Mouse (Mus musculus) bone marrow, adult 2 months (tissue): ENCODE results near the gene Zfp354c. TPM values are rescaled to one million over a fixed set of nuclear protein-coding genes. Genes with fewer than 3 reads are reported as not detected.

Experiments
- H3K27ac ChIP-seq: fragments of 200-500 bp; 2 replicates; pipeline ENCODE4 v1.5.1; 2012; ENCODE audit warnings: low read depth, mild to moderate bottlenecking, control low read depth, inconsistent platforms, low read length; ENCODE audit not compliant: control insufficient read depth, poor library complexity, insufficient read depth
- H3K4me1 ChIP-seq: fragments of 200-500 bp; 2 replicates; pipeline ENCODE4 v1.6.1; 2011; ENCODE audit warnings: low read length; ENCODE audit not compliant: control insufficient read depth, insufficient read depth
- H3K4me3 ChIP-seq: fragments of 200-500 bp; replicated peaks from 2 replicates; pipeline ENCODE3; 2011; ENCODE audit warnings: mild to moderate bottlenecking, low read depth, low read length, control low read depth; ENCODE audit not compliant: control insufficient read depth
- CTCF ChIP-seq: fragments of 200-500 bp; IDR thresholded peaks from 2 replicates; pipeline ENCODE4 v1.5.1; 2011; ENCODE audit warnings: low read length, control low read depth; ENCODE audit not compliant: control insufficient read depth, insufficient read depth
- POLR2A ChIP-seq: fragments of 200-500 bp; IDR thresholded peaks from 2 replicates; pipeline ENCODE4 v1.6.1; 2011; ENCODE audit warnings: low read depth, mild to moderate bottlenecking, control low read depth, low read length, borderline replicate concordance; ENCODE audit not compliant: control insufficient read depth
- WGBS: fragments of 180-500 bp; shearing (Covaris S2); methylation state at CpG from one replicate; pipeline ENCODE4 v1.1.7; 2018; 5-methylcytosine and 5-hydroxymethylcytosine counted together
- polyA plus RNA-seq: library from polyadenylated mRNA; stranded (reverse); fragments of >200 nt; gene quantifications from 2 replicates; pipeline ENCODE4 v1.2.4, GENCODE M21; 2011; ENCODE audit warnings: low replicate concordance; ENCODE audit not compliant: missing spikeins, insufficient read depth, insufficient read length

Zfp354c gene
- 0.61 and 0.65 TPM in 2 replicates for polyA plus RNA-seq

GRCm38 (mm10) chr11:50827010-50827953 lies at the start of gene Zfp354c:
TSS of gene Zfp354c (minus strand) at chr11:50827724.
- 2% methylated on average over 45 of the region's 45 CpGs for WGBS
- Histone ChIP-seq H3K4me1 (peaks cover 1% of the 10 kb centered on the region; the same call in 1 of the 2 replicates), H3K4me3 (peak within 1 kb of the TSS; percentile 93), H3K27ac (no peak within 1 kb of the TSS)
- no peak for TF ChIP-seq POLR2A
- TF ChIP-seq CTCF, result no peak

- no peak overlapping the region for H3K27ac ChIP-seq
- 1% methylated on average over 72 of the region's 72 CpGs for WGBS
- TF ChIP-seq CTCF (no peak), POLR2A (no peak)
- no peaks in the 10 kb centered on the region for H3K4me1 ChIP-seq
- no peak overlapping the region for H3K4me3 ChIP-seq
These were observed 23.6 kb upstream of the Zfp354c start for GRCm38 (mm10) chr11:50850989-50851601.

GRCm38 (mm10) chr11:50850177-50850735 lies 22.7 kb upstream of the Zfp354c start, which contains the start of gene Grm6:
TSS of gene Grm6 (plus strand) at chr11:50850685.
- Histone ChIP-seq H3K4me3 (peak within 1 kb of the TSS; percentile 24), H3K27ac (no peak within 1 kb of the TSS), H3K4me1 (no peaks in the 10 kb centered on the region)
- TF ChIP-seq POLR2A, result no peak
- no peak for TF ChIP-seq CTCF
- WGBS, result 2% methylated on average over 11 of the region's 11 CpGs

- TF ChIP-seq POLR2A (no peak), CTCF (no peak)
- Histone ChIP-seq H3K27ac (no peak overlapping the region), H3K4me3 (no peak overlapping the region), H3K4me1 (no peaks in the 10 kb centered on the region)
- WGBS, result 1% methylated on average over 10 of the region's 10 CpGs
These were observed 21.8 kb upstream of the Zfp354c start for GRCm38 (mm10) chr11:50849310-50849709.

- 36% methylated on average over 3 of the region's 3 CpGs for WGBS
- TF ChIP-seq POLR2A, result no peak
- no peak for TF ChIP-seq CTCF
- Histone ChIP-seq H3K4me1 (no peaks in the 10 kb centered on the region), H3K4me3 (no peak overlapping the region), H3K27ac (no peak overlapping the region)
These were observed 21.1 kb upstream of the Zfp354c start for GRCm38 (mm10) chr11:50848520-50849137.

- no peak for TF ChIP-seq POLR2A
- peak; percentile 26; the same call in 1 of the 2 replicates for TF ChIP-seq CTCF
- no peaks in the 10 kb centered on the region for H3K4me1 ChIP-seq
- WGBS, result 75% methylated on average over 5 of the region's 5 CpGs
- no peak overlapping the region for H3K4me3 ChIP-seq
- H3K27ac ChIP-seq, result no peak overlapping the region
These were observed 19.5 kb upstream of the Zfp354c start for GRCm38 (mm10) chr11:50847047-50847446.

- WGBS, result 88% methylated on average over 3 of the region's 3 CpGs
- Histone ChIP-seq H3K4me1 (no peaks in the 10 kb centered on the region), H3K4me3 (no peak overlapping the region), H3K27ac (no peak overlapping the region)
- no peak for TF ChIP-seq POLR2A
These were observed 18.4 kb upstream of the Zfp354c start for GRCm38 (mm10) chr11:50845951-50846350.

- Histone ChIP-seq H3K4me1 (no peaks in the 10 kb centered on the region), H3K4me3 (peak within 1 kb of the TSS; percentile 24), H3K27ac (no peak within 1 kb of the TSS; the same call in 1 of the 2 replicates)
- TF ChIP-seq POLR2A (0 out of 2 replicates have a peak, but pooled peaks have one; percentile 18), CTCF (no peak)
- WGBS, result 22% methylated on average over 22 of the region's 22 CpGs
These were observed 13.7 kb upstream of the Zfp354c start, which contains the start of gene Zfp879 for GRCm38 (mm10) chr11:50841023-50841735. TSS of gene Zfp879 (minus strand) at chr11:50841552.
